Mouse (Mus musculus) intestine, embryonic 15.5 days (tissue): Measurements from ENCODE around the gene Gm8165. TPM values are rescaled to one million over a fixed set of nuclear protein-coding genes. Genes with fewer than 3 reads are reported as not detected.
"Not testable (repeated sequence)": the region's sequence is repeated elsewhere in the genome, so short reads cannot be mapped to it uniquely, and the experiment has no call there.

Experiments used
- ATAC-seq: fragments of 200-750 bp; cut with Nextera tagmentation; 2 replicates; pipeline ENCODE4 v1.8.0; 2017; ENCODE audit warnings: moderate TSS enrichment, moderate library complexity
- H3K27ac ChIP-seq: fragments of 300-500 bp; sonication (generic); 2 replicates; pipeline ENCODE4 v1.5.1; 2015; ENCODE audit warnings: mild to moderate bottlenecking, inconsistent platforms
- H3K27me3 ChIP-seq: fragments of 300-500 bp; sonication (generic); replicated peaks from 2 replicates; pipeline ENCODE4 v1.6.1; 2015; ENCODE audit warnings: inconsistent platforms
- H3K36me3 ChIP-seq: fragments of 300-500 bp; sonication (generic); 2 replicates; pipeline ENCODE4 v1.6.1; 2015; ENCODE audit warnings: inconsistent platforms
- H3K4me1 ChIP-seq: fragments of 300-500 bp; sonication (generic); replicated peaks from 2 replicates; pipeline ENCODE4 v1.6.1; 2015; ENCODE audit warnings: inconsistent platforms
- H3K4me2 ChIP-seq: fragments of 300-500 bp; sonication (generic); replicated peaks from 2 replicates; pipeline ENCODE4 v1.6.1; 2015; ENCODE audit warnings: mild to moderate bottlenecking, inconsistent platforms
- H3K4me3 ChIP-seq: fragments of 300-500 bp; sonication (generic); replicated peaks from 2 replicates; pipeline ENCODE4 v1.5.1; 2015; ENCODE audit warnings: inconsistent platforms
- H3K9ac ChIP-seq: fragments of 300-500 bp; sonication (generic); 2 replicates; pipeline ENCODE4 v1.6.1; 2015; ENCODE audit warnings: inconsistent platforms
- H3K9me3 ChIP-seq: fragments of 300-500 bp; sonication (generic); 2 replicates; pipeline ENCODE4 v1.6.1; 2016; ENCODE audit warnings: inconsistent platforms
- WGBS: fragments of 180-500 bp; shearing (Covaris S2); methylation state at CpG from one replicate; pipeline ENCODE4 v1.1.7; 2015; 5-methylcytosine and 5-hydroxymethylcytosine counted together
- polyA plus RNA-seq: library from polyadenylated mRNA; unstranded; fragments of >200 nt; fragmentation: Nextera tagmentation; extraction: Ambion mirVana; gene quantifications from 2 replicates; pipeline ENCODE4 v1.2.1, GENCODE M21; 2015

The Gm8165 gene
- polyA plus RNA-seq: not detected in 2 replicates

- not testable (repeated sequence) for H3K4me2 ChIP-seq
- WGBS: 75% methylated on average over 1 of the region's 2 CpGs
These were observed at the start of gene Gm8165 for GRCm38 (mm10) chr14:43677099-43677498. Gene Gm8165, minus strand, starts transcription at chr14:43677199.

GRCm38 (mm10) chr14:43697621-43698020 is 20.6 kb upstream of the Gm8165 start, which contains the start of gene Gm7324:
Gene Gm7324, plus strand, starts transcription at chr14:43697828.
- 86% methylated on average over 4 of the region's 4 CpGs for WGBS
- not testable (repeated sequence) for H3K9ac ChIP-seq, H3K36me3 ChIP-seq, H3K9me3 ChIP-seq, H3K27ac ChIP-seq, H3K4me2 ChIP-seq, H3K4me3 ChIP-seq, ATAC-seq, H3K4me1 ChIP-seq, H3K27me3 ChIP-seq

More at GRCm38 (mm10) chr14:43677099-43677498, at the start of gene Gm8165:
- not testable (repeated sequence) for H3K4me1 ChIP-seq, H3K36me3 ChIP-seq, H3K27me3 ChIP-seq, ATAC-seq, H3K27ac ChIP-seq, H3K9me3 ChIP-seq, H3K4me3 ChIP-seq, H3K9ac ChIP-seq

Other genes starting within 250 kb of the Gm8165 start
- gene Gm5799, start 133.6 kb downstream of the Gm8165 start, polyA plus RNA-seq: not detected in 2 replicates
- not detected in 2 replicates for gene Gm17654, start 98.1 kb downstream of the Gm8165 start, polyA plus RNA-seq
- gene Gm10375, start 69.2 kb downstream of the Gm8165 start, polyA plus RNA-seq: not detected in 2 replicates
- 0.66 and 0.96 TPM in 2 replicates for gene Gm7324, start 20.6 kb upstream of the Gm8165 start, polyA plus RNA-seq
- gene Gm16506, start 50.3 kb upstream of the Gm8165 start, polyA plus RNA-seq: not detected in 2 replicates
- not detected in 2 replicates for gene Gm6526, start 70.7 kb upstream of the Gm8165 start, polyA plus RNA-seq
- not detected in 2 replicates for gene Gm8180, start 107.5 kb upstream of the Gm8165 start, polyA plus RNA-seq
- gene Ear1, start 198.3 kb upstream of the Gm8165 start, polyA plus RNA-seq: not detected in 2 replicates
- not detected in 2 replicates for gene Ear10, start 246.4 kb upstream of the Gm8165 start, polyA plus RNA-seq
- gene Gm8113, start 248.2 kb upstream of the Gm8165 start, polyA plus RNA-seq: 10.4 and 11.9 TPM in 2 replicates